Mouse (Mus musculus): Measurements from ENCODE around the gene Col8a2.
A peak's percentile ranks its signal among the peaks of the same experiment; 100 is the strongest.

Gene Col8a2

GRCm38 (mm10) chr4:126260520-126261201 lies 25.9 kb upstream of the Col8a2 start:
- no peak for DNase-seq (ENCODE audit: low spot score in 2 of 2)

- no peak for DNase-seq (ENCODE audit: low spot score in 2 of 2)
These were observed 25.3 kb upstream of the Col8a2 start for GRCm38 (mm10) chr4:126261266-126261665.

GRCm38 (mm10) chr4:126261675-126262074 lies 24.9 kb upstream of the Col8a2 start:
- no peak for DNase-seq (ENCODE audit: low spot score in 2 of 2)

GRCm38 (mm10) chr4:126262119-126262807 lies 24.3 kb upstream of the Col8a2 start, which contains the start of gene Trappc3:
Trappc3 (plus strand) TSS chr4:126262325.
- DNase-seq (ENCODE audit: low spot score in 2 of 2), result peak; percentile 99

GRCm38 (mm10) chr4:126269292-126269691 lies 17.3 kb upstream of the Col8a2 start:
- no peak for DNase-seq (ENCODE audit: low spot score in 2 of 2)

GRCm38 (mm10) chr4:126273753-126274152 lies 12.8 kb upstream of the Col8a2 start:
- no peak for DNase-seq (ENCODE audit: low spot score in 2 of 2)

GRCm38 (mm10) chr4:126275081-126275480 lies 11.5 kb upstream of the Col8a2 start:
- no peak for DNase-seq (ENCODE audit: low spot score in 2 of 2)

GRCm38 (mm10) chr4:126275681-126276131 lies 10.9 kb upstream of the Col8a2 start:
- DNase-seq (ENCODE audit: low spot score in 2 of 2), result no peak

GRCm38 (mm10) chr4:126277906-126278564 lies 8.6 kb upstream of the Col8a2 start:
- DNase-seq (ENCODE audit: low spot score in 2 of 2), result peak in 1 of 2 experiments; percentile 41

GRCm38 (mm10) chr4:126278565-126278915 lies 8.1 kb upstream of the Col8a2 start:
- DNase-seq (ENCODE audit: low spot score in 2 of 2), result no peak

- DNase-seq (ENCODE audit: low spot score in 2 of 2), result no peak
These were observed 7.6 kb upstream of the Col8a2 start for GRCm38 (mm10) chr4:126278961-126279360.

GRCm38 (mm10) chr4:126281706-126282105 lies 4.9 kb upstream of the Col8a2 start:
- DNase-seq (ENCODE audit: low spot score in 2 of 2), result no peak

- DNase-seq (ENCODE audit: low spot score in 2 of 2), result no peak
These were observed 3.0 kb upstream of the Col8a2 start for GRCm38 (mm10) chr4:126283582-126283981.

- no peak for DNase-seq (ENCODE audit: low spot score in 2 of 2)
These were observed 856 bp downstream of the Col8a2 start for GRCm38 (mm10) chr4:126287302-126287995.

- no peak for DNase-seq (ENCODE audit: low spot score in 2 of 2)
These were observed 1.6 kb downstream of the Col8a2 start for GRCm38 (mm10) chr4:126288085-126288666.

GRCm38 (mm10) chr4:126290314-126290713 lies 3.7 kb downstream of the Col8a2 start:
- no peak for DNase-seq (ENCODE audit: low spot score in 2 of 2)

- DNase-seq (ENCODE audit: low spot score in 2 of 2), result no peak
These were observed 4.6 kb downstream of the Col8a2 start for GRCm38 (mm10) chr4:126291196-126291595.

- no peak for DNase-seq (ENCODE audit: low spot score in 2 of 2)
These were observed 8.6 kb downstream of the Col8a2 start for GRCm38 (mm10) chr4:126295152-126295551.

- DNase-seq (ENCODE audit: low spot score in 2 of 2), result no peak
These were observed 9.3 kb downstream of the Col8a2 start for GRCm38 (mm10) chr4:126295937-126296336.

- DNase-seq (ENCODE audit: low spot score in 2 of 2), result no peak
These were observed 10.1 kb downstream of the Col8a2 start for GRCm38 (mm10) chr4:126296617-126297101.

GRCm38 (mm10) chr4:126300916-126301583 lies 14.5 kb downstream of the Col8a2 start:
- DNase-seq (ENCODE audit: low spot score in 2 of 2), result no peak
